8 mouse cellular contexts compared by ENCODE assay signal in the genomic region with DNA sequence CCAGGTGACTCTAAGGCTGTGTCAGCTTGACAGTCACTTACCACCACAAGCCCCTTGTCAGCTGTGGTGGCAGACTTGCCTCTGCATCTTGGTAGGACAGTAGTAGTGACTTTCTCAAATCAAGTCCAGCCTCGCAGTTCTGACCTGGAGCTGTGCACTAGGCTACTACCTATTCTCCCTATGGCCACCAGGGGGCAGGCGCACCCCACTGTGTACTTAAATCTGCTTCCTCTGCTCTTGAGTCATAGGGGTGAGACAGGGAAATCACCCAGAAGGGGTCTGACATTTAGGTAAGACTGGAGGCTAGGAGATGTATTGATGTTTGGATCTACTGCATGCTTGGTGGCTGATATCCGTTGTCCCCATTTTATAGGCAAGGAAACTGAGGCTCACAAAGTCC. TPM values are rescaled to one million over a fixed set of nuclear protein-coding genes. Genes with fewer than 3 reads are reported as not detected.
DNase-seq lines count a peak whose midpoint lies in the region; ATAC-seq lines count a peak whose summit lies in the region.

No protein-coding gene starts in this region.

- no peak overlapping the region for H3K4me3 ChIP-seq in hindbrain, embryonic 13.5 days
- H3K4me3 ChIP-seq in limb, embryonic 10.5 days, result no peak overlapping the region
- H3K4me3 ChIP-seq in midbrain, embryonic 13.5 days (replicated peaks), result no peak overlapping the region

- H3K36me3 ChIP-seq in hindbrain, embryonic 13.5 days, result peaks cover 12% of the 10 kb centered on the region
- no peaks in the 10 kb centered on the region for H3K36me3 ChIP-seq in limb, embryonic 10.5 days
- peaks cover 10% of the 10 kb centered on the region; the same call in 1 of the 2 replicates for H3K36me3 ChIP-seq in midbrain, embryonic 13.5 days

- DNase-seq in ovary, postnatal 36 days (ENCODE audit: low spot score), result peak; percentile 50
- DNase-seq in ovary, postnatal 10 days (ENCODE audit: low spot score), result no peak
- DNase-seq in c-Kit-negative CD71-positive TER-119-positive erythroid progenitor cells, embryonic 14.5 days (ENCODE audit: low read depth, low spot score), result peak; percentile 48
- peak; percentile 48 for DNase-seq in fibroblast of lung, adult 2 months (ENCODE audit: low read depth)
- peak; percentile 83 for DNase-seq in limb, embryonic 10.5 days (ENCODE audit: low spot score)
- DNase-seq in spleen, postnatal 4 days (ENCODE audit: low spot score in 2 of 2), result peak; percentile 62 to 83

- H3K9me3 ChIP-seq in hindbrain, embryonic 13.5 days, result no peaks in the 10 kb centered on the region
- H3K9me3 ChIP-seq in limb, embryonic 10.5 days (replicated peaks), result no peaks in the 10 kb centered on the region
- H3K9me3 ChIP-seq in midbrain, embryonic 13.5 days, result no peaks in the 10 kb centered on the region

- WGBS in hindbrain, embryonic 13.5 days, result 11% methylated on average over 3 of the region's 3 CpGs
- WGBS in limb, embryonic 10.5 days, result 10% methylated on average over 3 of the region's 3 CpGs
- 8% methylated on average over 3 of the region's 3 CpGs for WGBS in midbrain, embryonic 13.5 days

- H3K4me2 ChIP-seq in hindbrain, embryonic 13.5 days, result no peak overlapping the region
- H3K4me2 ChIP-seq in midbrain, embryonic 13.5 days (replicated peaks), result no peak overlapping the region

- peak; percentile 46; the same call in 1 of the 2 replicates for ATAC-seq in hindbrain, embryonic 13.5 days (ENCODE audit: low FRiP score)
- peak; percentile 75; the same call in 1 of the 2 replicates for ATAC-seq in midbrain, embryonic 13.5 days

- H3K27me3 ChIP-seq in hindbrain, embryonic 13.5 days, result no peaks in the 10 kb centered on the region
- no peaks in the 10 kb centered on the region for H3K27me3 ChIP-seq in limb, embryonic 10.5 days (ENCODE audit: low read depth, poor library complexity, severe bottlenecking)
- no peaks in the 10 kb centered on the region for H3K27me3 ChIP-seq in midbrain, embryonic 13.5 days

- peaks cover 5% of the 10 kb centered on the region; the same call in 1 of the 2 replicates for H3K4me1 ChIP-seq in hindbrain, embryonic 13.5 days (replicated peaks)
- peaks cover 9% of the 10 kb centered on the region for H3K4me1 ChIP-seq in limb, embryonic 10.5 days
- peaks cover 8% of the 10 kb centered on the region; the same call in 1 of the 2 replicates for H3K4me1 ChIP-seq in midbrain, embryonic 13.5 days (replicated peaks)

- H3K27ac ChIP-seq in hindbrain, embryonic 13.5 days, result no peak overlapping the region
- no peak overlapping the region for H3K27ac ChIP-seq in limb, embryonic 10.5 days
- H3K27ac ChIP-seq in midbrain, embryonic 13.5 days, result no peak overlapping the region

- H3K9ac ChIP-seq in hindbrain, embryonic 13.5 days, result no peak overlapping the region
- no peak overlapping the region for H3K9ac ChIP-seq in midbrain, embryonic 13.5 days (replicated peaks)

RNA-seq across cellular contexts. Expression of a gene that starts 9.1 kb away (rescaled TPM):
- polyA plus RNA-seq in hindbrain, embryonic 13.5 days (2015; fragmentation: Nextera tagmentation; extraction: Ambion mirVana), result 26.3 and 34.2 TPM in 2 replicates
- polyA plus RNA-seq in limb, embryonic 10.5 days (2016; fragmentation: Nextera tagmentation; extraction: Ambion mirVana), result 12.5 and 14.6 TPM in 2 replicates
- polyA plus RNA-seq in midbrain, embryonic 13.5 days (2015; fragmentation: Nextera tagmentation; extraction: Ambion mirVana), result 24.4 and 30.6 TPM in 2 replicates

RNA-seq across cellular contexts. Expression of a gene that starts 14.9 kb away (rescaled TPM):
- not detected in 2 replicates for polyA plus RNA-seq in hindbrain, embryonic 13.5 days (2015; fragmentation: Nextera tagmentation; extraction: Ambion mirVana)
- polyA plus RNA-seq in limb, embryonic 10.5 days (2016; fragmentation: Nextera tagmentation; extraction: Ambion mirVana), result not detected in 2 replicates
- polyA plus RNA-seq in midbrain, embryonic 13.5 days (2015; fragmentation: Nextera tagmentation; extraction: Ambion mirVana), result not detected in 2 replicates

RNA-seq across cellular contexts. Expression of a gene that starts 37.6 kb away (rescaled TPM):
- 64.6 and 66.2 TPM in 2 replicates for polyA plus RNA-seq in hindbrain, embryonic 13.5 days (2015; fragmentation: Nextera tagmentation; extraction: Ambion mirVana)
- polyA plus RNA-seq in limb, embryonic 10.5 days (2016; fragmentation: Nextera tagmentation; extraction: Ambion mirVana), result 36.1 and 44.4 TPM in 2 replicates
- polyA plus RNA-seq in midbrain, embryonic 13.5 days (2015; fragmentation: Nextera tagmentation; extraction: Ambion mirVana), result 43.7 and 44.3 TPM in 2 replicates

RNA-seq across cellular contexts. Expression of a gene that starts 47.3 kb away (rescaled TPM):
- 1.1 and 1.7 TPM in 2 replicates for polyA plus RNA-seq in hindbrain, embryonic 13.5 days (2015; fragmentation: Nextera tagmentation; extraction: Ambion mirVana)
- polyA plus RNA-seq in limb, embryonic 10.5 days (2016; fragmentation: Nextera tagmentation; extraction: Ambion mirVana), result 1.7 and 3.1 TPM in 2 replicates
- 1.7 and 1.8 TPM in 2 replicates for polyA plus RNA-seq in midbrain, embryonic 13.5 days (2015; fragmentation: Nextera tagmentation; extraction: Ambion mirVana)

RNA-seq across cellular contexts. Expression of a gene that starts 58.8 kb away (rescaled TPM):
- 12.9 and 15.2 TPM in 2 replicates for polyA plus RNA-seq in hindbrain, embryonic 13.5 days (2015; fragmentation: Nextera tagmentation; extraction: Ambion mirVana)
- polyA plus RNA-seq in limb, embryonic 10.5 days (2016; fragmentation: Nextera tagmentation; extraction: Ambion mirVana), result 7.5 and 9.4 TPM in 2 replicates
- 13.6 and 14.5 TPM in 2 replicates for polyA plus RNA-seq in midbrain, embryonic 13.5 days (2015; fragmentation: Nextera tagmentation; extraction: Ambion mirVana)
